Mouse (Mus musculus) embryo, embryonic 9.5 days (tissue): ENCODE measurements at regions not wholly inside any gene's neighbourhood (a gene's known extent, or its start where the extent isn't known, plus 50 kb on each side); places are given as distances from the start of the nearest gene placed in this dataset.
"Not testable (repeated sequence)": the region's sequence is repeated elsewhere in the genome, so short reads cannot be mapped to it uniquely, and the experiment has no call there.

Experiments used
- DNase-seq: peaks from one replicate; pipeline ENCODE4 v3.0.0-alpha.2; 2017; ENCODE audit errors: extremely low spot score

- no peak for DNase-seq
Measured at GRCm38 (mm10) chr2:78600753-78601152, 267.2 kb upstream of the Ube2e3 start.

GRCm38 (mm10) chr2:78598039-78598438 lies 269.9 kb upstream of the Ube2e3 start:
- no peak for DNase-seq

GRCm38 (mm10) chr2:78596251-78596650 lies 271.7 kb upstream of the Ube2e3 start:
- no peak for DNase-seq

GRCm38 (mm10) chr2:78580013-78580412 lies 287.9 kb upstream of the Ube2e3 start:
- DNase-seq, result no peak

- DNase-seq, result no peak
Measured at GRCm38 (mm10) chr2:78572492-78572891, 295.4 kb upstream of the Ube2e3 start.

- no peak for DNase-seq
Measured at GRCm38 (mm10) chr2:78558128-78558527, 309.8 kb upstream of the Ube2e3 start.

- DNase-seq, result no peak
Measured at GRCm38 (mm10) chr2:78551085-78551484, 316.8 kb upstream of the Ube2e3 start.

- no peak for DNase-seq
Measured at GRCm38 (mm10) chr2:78548683-78549467, 319.0 kb upstream of the Ube2e3 start.

- DNase-seq, result no peak
Measured at GRCm38 (mm10) chr2:78547286-78547685, 320.6 kb upstream of the Ube2e3 start.

- DNase-seq, result no peak
Measured at GRCm38 (mm10) chr2:78540422-78540821, 327.5 kb upstream of the Ube2e3 start.

GRCm38 (mm10) chr2:78539592-78540300 lies 328.2 kb upstream of the Ube2e3 start:
- no peak for DNase-seq

- DNase-seq, result no peak
Measured at GRCm38 (mm10) chr2:78537574-78537973, 330.4 kb upstream of the Ube2e3 start.

GRCm38 (mm10) chr2:78533881-78534280 lies 334.0 kb upstream of the Ube2e3 start:
- DNase-seq, result not testable (repeated sequence)

GRCm38 (mm10) chr2:78530535-78530934 lies 337.4 kb upstream of the Ube2e3 start:
- DNase-seq, result no peak

- DNase-seq, result no peak
Measured at GRCm38 (mm10) chr2:78520258-78521023, 347.5 kb upstream of the Ube2e3 start.

GRCm38 (mm10) chr2:78493115-78493514 lies 374.8 kb upstream of the Ube2e3 start:
- no peak for DNase-seq

GRCm38 (mm10) chr2:78480036-78480435 lies 387.9 kb upstream of the Ube2e3 start:
- DNase-seq, result no peak

GRCm38 (mm10) chr2:78459444-78459843 lies 408.5 kb upstream of the Ube2e3 start:
- DNase-seq, result no peak

- DNase-seq, result no peak
Measured at GRCm38 (mm10) chr2:78453411-78453810, 414.5 kb upstream of the Ube2e3 start.

- DNase-seq, result no peak
Measured at GRCm38 (mm10) chr2:78436816-78437215, 431.1 kb upstream of the Ube2e3 start.

- DNase-seq, result no peak
Measured at GRCm38 (mm10) chr2:78435071-78435470, 432.9 kb upstream of the Ube2e3 start.

GRCm38 (mm10) chr2:78427659-78428336 lies 440.1 kb upstream of the Ube2e3 start:
- DNase-seq, result no peak
